Mouse (Mus musculus): ENCODE measurements around the gene Eps15.
A peak's percentile ranks its signal among the peaks of the same experiment; 100 is the strongest.
"Not testable (repeated sequence)": the region's sequence is repeated elsewhere in the genome, so short reads cannot be mapped to it uniquely, and the experiment has no call there.

The Eps15 gene

DNA sequence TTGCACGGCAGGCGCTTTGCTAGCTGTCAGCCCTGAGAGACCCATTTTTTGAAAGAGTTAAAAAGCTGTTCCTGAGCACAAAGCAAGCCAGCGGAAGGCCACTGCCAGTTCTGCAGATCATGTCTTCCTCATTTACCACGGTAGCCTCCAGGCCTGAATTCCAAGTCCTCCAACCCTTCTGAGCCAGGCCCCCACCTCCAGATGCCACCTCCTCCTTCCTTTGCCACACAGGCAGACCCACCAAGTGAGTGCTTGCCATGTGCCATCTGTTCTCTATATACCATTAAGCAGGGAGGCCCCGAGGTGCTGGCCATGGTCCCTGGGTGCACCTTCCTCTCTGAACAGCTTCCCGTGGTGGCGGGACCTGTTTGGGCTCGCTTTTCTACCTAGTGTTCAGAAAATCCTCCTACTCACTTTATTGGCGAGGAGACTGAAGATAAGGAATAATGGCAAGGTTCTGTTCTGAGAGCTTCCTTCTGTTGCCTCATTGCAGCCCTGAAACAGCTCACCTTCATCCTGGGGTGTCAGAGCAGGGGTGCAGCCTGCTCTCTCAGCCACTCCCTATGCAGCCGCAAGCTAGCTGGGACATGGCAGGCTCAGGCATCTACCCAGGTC, 120.4 kb downstream of the Eps15 start:
- no peak for DNase-seq (ENCODE audit: low read depth, low spot score)

DNA sequence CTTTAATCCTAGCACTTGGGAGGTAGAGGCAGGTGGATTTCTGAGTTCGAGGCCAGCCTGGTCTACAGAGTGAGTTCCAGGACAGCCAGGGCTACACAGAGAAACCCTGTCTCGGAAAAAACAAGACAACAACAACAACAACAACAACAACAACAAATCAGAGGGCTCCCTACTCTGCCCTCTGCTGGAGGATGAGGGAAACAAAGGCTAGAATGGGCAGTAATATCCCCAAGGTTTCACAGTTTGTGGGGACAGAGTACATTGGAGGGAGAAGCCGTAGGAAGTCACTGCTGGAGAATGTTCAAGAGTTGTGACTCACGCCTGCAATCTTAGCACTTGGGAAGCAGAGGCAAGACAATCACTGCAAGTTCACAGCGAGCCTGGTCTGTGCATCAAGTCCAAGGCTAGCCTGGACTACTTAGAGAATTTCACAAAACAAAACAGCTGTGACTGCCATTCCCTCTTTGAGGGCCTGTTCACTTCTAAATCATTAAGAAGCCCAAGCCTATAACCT, 121.2 kb downstream of the Eps15 start:
- no peak for DNase-seq (ENCODE audit: low read depth, low spot score)

DNA sequence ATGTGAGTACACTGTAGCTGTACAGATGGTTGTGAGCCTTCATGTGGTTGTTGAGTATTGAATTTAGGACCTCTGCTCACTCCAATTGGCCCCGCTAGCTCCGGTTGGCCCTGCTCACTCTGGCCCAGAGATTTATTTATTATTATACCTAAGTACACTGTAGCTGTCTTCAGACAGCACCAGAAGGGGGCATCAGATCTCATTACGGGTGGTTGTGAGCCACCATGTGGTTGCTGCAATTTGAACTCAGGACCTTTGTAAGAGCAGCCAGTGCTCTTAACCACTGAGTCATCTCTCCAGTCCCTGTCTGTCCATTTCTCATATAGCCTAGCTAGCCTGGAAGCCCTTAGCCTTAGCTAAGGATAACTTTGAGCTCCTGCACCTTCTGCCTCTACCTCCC, 124.8 kb downstream of the Eps15 start:
- not testable (repeated sequence) for DNase-seq (ENCODE audit: low read depth, low spot score)

DNA sequence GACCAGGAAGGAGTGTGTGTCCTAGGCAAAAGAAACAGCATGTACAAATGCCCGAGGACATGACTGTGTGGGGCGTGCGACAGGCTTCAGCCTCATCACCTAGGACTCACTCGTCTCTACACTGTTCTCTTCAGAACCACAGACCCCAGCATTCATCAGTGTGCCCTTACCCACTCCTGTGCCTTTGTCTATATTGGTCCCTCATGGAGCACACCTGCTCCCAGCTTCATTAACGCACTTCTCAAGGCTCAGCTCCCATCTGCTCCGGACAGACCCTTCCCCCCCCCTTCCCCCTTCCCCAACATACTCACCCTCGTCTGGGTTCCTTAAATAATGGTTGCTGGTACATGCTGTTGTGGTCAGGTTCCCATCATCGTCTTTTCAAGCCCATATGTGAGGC, 125.3 kb downstream of the Eps15 start:
- no peak for DNase-seq (ENCODE audit: low read depth, low spot score)

DNA sequence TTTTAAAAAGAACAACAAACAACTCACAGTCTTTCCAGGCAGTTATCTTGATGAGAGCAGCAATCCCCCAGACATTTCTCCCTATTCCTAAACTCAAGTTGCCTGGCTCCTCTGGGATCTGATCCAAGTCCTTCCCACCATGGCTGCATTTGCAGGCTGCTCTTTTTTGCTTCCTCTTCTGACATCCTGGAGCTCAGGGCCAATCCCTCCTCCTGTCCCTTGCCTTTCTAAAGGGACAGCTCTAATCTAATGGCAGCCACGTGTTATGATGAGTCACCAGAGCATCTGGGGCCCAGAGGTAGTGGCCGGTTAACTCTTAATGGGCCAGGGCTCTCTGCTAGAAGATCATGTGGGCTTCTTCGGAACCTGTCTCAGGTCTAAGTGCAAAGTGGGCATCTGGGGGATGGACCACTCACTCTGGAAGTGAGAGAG, 126.0 kb downstream of the Eps15 start:
- no peak for DNase-seq (ENCODE audit: low read depth, low spot score)

DNA sequence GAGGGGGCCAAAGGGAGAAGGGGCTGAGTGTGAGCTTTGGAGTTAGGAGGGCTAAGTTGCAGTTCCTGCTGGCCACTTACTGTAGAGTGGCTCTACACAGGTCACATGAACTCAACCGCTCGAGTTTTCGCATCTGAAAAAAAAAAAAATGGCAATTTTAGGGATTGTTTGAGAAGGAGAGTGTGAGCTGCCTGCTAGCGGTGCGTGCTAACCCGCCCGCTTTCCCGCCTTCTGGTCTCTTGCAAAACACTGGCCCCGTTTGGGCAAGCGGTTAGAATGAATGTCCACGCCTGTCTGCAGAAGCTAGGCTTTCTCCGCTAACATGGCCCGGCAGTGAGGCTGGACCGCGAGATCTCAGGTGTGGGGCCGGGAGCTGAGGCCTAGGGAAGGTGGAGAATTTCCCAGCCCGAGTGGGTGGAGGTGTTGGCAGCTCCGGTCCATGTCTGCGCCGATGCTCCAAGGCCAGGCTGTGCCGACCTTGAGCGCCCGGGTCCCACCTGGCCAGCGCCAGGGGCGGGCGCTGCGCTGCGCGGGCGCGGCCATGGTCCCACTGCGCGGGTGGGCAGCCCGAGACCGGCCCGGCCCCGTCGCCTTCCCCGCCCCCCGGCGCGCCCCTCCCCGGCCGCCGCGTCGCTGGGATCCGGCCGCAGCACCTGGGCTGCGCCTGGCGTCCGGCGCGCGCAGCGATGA, 126.6 kb downstream of the Eps15 start, which contains the start of gene Ttc39a:
TSS of gene Ttc39a (plus strand) at position 138 of the 690 bp plus-strand sequence.
- no peak for DNase-seq (ENCODE audit: low read depth, low spot score)

DNA sequence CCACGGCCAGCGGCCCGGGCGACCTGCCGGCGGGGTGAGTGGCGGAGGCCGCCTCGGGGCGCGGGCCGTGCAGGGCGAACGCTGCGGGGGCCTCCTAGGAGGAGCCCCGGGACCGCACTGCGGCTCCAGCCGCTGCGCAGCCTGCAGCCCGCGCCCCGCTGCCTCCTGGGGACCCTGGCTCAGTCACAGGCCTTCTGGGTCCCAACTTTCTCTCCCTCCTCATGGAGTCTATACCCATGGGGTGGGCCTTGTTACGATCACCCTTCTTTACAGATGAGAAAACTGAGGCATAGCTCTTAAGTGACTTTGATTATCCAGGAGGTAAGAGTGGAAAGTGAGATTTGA, 127.1 kb downstream of the Eps15 start:
- no peak for DNase-seq (ENCODE audit: low read depth, low spot score)

DNA sequence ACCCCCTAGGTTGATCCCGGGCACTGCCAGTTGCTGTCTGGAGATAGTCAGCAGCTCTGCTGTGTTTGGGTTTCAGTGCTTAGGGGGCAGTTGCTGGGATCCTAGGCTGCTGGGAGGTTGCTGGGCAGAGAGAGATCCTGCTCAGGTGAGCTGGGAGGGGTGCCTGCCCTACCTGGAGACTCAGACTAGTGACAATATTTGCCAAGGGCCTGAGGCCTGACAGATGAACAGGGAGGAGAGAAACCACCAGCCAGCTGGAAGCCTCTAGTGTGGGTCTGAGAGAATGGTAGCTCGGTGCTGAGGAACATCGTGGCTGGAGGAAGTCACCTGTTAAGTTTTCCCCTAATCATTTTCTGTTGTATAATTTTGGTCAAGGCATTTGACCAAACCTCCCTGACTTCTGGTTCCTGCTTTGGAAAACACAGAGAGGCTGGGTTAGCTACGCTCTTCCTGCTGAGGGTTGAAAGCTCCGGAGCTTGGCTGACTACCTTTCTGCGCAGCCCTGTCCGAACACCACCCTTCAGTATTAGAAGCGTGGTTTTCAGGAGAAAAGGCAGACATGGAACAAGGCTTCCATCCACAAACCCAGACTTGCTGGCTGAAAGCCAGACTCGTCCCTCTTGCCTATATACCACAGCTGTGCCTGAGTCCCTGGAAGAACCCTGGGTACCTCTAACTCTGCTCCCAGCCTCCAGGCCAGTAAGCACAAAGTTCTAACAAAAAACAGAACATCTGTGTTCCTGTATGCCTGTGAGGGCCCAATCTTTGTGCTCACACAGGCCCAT, 127.8 kb downstream of the Eps15 start:
- no peak for DNase-seq (ENCODE audit: low read depth, low spot score)

DNA sequence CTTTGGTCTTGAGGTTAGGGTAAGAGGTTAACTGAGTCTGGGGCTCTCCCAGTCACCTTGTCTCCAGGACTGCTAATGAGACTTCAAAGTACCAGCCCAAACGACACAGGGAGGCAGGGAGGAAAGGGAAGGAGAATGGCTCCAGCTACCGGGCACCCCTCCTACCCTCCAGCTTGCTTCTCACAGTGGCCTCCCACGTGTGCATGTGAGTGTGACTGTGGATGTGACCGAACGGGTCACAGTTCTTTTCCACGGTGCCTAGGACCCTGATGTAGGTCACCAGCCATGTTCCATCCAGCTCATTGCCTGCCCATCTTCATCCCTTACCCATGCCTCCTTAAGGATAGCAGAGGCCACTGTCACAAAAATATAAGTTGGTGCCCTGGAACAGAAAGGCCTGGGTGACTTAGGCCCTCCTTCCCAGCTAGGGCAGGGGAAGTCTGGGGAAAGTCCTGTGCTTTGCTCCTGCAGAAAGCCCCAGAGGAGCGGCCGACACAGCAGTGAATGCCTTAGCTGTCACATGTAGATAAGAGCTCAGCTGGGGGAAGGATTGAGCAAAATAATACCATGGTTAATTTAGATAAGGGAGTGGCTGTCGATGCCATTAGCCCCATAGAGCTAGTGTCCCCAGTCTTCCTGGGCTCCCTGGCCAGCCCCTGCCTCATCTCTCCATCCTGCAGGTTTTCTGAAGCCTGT, 130.8 kb downstream of the Eps15 start:
- DNase-seq (ENCODE audit: low read depth, low spot score), result no peak

DNA sequence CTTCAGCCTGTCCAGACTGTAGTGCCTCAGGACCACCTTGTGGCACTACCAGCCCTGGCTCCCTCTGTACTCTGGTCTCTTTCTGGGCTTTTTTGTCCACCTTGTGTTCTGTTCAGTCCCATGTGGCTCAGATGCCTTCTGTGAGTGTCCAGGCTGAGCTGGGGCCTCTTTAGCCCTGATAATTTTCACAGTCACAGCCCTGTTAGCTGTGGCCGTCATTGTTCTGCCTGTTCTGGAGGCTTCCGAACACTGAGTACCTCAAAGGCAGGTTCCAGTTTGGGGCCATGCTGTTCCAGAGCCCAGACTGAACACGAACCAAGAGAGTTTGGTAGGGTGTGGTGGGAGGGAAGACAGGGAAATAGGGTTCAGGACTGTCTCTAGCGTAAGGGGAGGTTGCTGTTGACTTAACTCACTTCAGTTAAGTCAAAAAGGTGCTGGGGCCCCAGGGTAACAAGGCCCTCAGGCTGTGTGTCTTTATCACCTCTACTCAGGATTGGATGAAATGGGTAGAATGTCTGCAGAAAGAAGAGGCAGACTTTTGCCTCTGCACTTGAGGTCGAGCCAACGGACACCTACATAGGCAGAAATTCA, 131.4 kb downstream of the Eps15 start:
- DNase-seq (ENCODE audit: low read depth, low spot score), result no peak

DNA sequence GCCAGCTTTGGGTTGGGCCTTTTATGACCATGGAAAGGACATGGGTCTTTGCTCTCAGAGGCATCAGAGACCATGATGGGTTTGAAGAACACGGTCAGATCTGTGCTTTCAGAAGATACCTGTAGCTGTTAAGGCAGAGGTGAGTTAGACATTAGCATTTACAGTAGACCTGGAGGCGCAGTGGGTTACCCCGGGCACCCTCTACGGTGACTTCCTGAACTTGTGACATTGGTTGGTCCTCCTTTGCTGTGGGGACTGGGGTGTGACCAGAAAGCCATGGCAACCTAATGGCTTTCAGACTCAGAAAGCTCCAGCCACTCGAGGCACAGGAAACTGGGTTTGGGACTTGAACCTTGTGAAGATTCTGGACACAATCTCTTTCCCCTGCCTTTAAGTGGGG, 132.2 kb downstream of the Eps15 start:
- DNase-seq (ENCODE audit: low read depth, low spot score), result no peak

DNA sequence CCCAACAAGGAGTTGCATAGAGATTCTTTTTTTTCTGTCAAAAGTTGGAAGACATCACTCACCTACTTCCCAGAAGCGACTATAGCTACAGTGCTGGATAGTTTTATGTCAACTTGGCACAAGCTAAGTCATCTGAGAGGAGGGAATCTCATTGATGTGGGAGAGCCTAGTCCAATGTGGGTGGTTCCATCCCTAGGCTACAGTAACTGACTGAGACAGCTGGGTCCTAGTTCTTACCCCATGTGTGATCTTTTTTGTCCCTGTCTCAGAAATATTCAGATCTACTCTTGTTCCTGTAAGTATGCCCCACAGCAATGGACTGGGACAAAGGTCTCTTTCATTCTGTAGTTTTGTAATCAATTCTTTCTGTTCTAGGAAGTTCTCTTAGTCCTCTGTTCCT, 137.9 kb downstream of the Eps15 start:
- no peak for DNase-seq (ENCODE audit: low read depth, low spot score)

DNA sequence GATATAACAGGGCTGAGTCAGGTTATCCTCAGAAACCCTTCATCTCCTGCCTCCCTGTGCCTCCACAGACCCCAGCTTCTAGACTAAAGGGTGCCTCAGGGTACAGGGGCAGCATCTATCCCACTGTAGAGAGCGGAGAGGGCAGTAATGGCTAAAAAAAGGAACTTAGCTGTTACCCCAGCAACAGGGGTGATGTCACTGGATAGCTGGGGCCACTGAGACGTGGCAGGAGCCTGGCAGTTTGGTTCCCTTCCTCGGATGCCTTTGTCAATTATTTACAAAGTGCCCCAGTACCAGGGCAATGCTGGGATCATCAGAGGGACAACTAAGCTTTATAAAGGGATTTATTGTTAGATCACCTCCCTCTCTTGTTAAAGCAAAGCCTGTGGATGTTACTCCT, 138.9 kb downstream of the Eps15 start:
- no peak for DNase-seq (ENCODE audit: low read depth, low spot score)

DNA sequence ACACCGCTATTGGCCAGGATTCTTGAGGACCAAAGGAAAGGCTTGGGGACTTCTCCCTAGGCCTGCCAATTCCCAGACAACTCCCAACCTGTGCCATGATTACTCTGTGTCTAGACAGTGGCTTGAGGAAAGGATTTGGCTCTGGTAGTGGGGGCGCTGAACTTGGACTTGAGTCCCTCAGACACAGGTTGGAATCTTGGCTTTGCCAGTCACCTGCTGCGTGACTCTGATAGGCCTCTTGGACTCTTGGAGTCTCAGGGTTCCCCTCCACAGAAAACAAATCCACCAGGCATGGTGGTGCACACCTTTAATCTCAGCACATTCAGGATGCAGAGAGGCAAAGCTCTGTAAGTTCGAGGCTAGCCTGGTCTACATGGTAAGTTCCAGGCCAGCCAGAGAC, 139.5 kb downstream of the Eps15 start:
- DNase-seq (ENCODE audit: low read depth, low spot score), result no peak

DNA sequence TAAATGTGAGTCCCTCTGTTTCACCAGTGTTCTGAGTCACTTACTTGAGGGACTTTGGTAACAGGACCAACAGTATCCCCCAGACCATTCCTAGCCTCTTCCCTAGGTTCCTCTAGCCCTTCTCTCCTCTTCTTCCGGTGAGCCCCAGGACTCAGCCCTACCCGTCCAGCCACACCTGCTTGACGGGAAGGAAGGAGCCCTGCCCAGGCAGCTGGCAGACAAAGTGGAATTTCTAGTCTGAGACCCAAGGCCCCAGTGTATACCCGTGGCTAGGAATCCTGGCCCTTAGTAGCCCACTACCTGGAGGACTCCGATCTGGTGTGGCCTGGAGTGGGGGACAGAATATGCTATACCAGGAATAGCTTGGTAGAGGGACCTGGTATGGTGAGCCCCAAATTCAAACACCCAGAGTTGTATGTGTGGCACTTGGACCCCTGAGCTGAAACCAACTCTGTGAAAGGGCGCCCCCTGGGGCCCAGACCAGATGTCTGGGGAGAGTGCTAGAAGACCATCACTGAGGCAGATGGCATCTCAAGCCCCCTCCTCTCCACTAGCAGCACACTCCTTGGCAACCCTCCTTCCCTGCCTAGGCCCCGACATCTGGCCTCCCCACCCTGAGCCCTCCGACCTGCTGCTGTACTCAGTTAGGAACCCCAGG, 140.2 kb downstream of the Eps15 start:
- no peak for DNase-seq (ENCODE audit: low read depth, low spot score)

DNA sequence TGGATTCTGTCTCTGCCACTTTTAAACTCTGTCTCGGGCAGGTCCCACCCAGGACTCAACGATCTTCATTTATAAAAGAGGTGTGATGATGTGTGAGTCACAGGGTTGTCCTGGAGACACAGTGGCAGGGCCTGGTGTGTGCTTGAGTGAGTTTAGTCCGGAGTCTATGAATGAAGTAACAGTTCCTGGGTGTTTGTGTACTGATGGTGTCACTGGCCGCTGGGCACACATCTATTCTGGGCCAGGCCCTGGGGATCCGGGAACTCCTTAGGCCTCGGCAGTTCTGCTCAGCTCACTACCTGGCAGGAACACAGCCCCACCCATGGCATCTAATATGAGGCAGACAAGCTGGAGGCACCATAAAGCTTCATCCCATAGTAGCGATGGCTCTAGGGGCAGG, 141.5 kb downstream of the Eps15 start:
- DNase-seq (ENCODE audit: low read depth, low spot score), result no peak

DNA sequence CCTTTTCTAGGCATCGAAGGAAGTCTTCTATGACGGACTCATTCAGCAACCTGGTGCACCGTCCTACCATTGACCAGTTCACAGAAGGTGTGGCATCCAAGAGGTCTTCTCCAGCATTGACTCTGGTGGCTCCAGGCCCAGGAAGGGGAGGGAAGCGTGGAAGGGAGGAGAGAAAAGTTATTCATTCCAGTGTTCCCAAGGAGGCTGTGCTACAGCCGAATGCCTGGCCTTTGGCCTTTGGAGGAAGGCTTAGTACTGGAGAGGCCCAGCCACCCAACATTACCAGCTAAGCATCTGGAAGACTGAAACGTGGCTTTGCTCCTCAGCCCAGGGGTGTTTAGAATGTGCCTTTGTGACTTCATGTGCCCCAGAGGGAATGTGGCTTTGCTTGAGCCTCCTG, 142.4 kb downstream of the Eps15 start:
- DNase-seq (ENCODE audit: low read depth, low spot score), result no peak

DNA sequence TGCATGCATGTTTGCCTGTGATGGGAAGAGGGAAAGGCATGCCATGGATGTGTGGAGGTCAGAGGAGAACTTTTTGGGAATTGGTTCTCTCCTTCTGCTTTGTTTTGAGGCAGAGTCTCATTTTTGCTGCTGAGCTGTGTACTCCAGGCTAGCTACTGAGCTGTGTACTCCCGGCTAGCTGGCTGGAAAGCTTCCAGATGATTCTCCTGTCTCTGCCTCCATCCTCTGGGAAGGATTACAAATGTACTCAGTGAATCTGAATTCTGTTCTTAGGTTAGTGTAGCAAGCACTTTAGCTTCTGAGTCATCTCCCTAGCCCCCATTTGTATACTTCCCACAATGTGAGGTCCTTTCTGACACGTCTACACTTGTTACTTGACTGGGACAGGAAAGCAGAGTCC, 143.4 kb downstream of the Eps15 start:
- no peak for DNase-seq (ENCODE audit: low read depth, low spot score)

DNA sequence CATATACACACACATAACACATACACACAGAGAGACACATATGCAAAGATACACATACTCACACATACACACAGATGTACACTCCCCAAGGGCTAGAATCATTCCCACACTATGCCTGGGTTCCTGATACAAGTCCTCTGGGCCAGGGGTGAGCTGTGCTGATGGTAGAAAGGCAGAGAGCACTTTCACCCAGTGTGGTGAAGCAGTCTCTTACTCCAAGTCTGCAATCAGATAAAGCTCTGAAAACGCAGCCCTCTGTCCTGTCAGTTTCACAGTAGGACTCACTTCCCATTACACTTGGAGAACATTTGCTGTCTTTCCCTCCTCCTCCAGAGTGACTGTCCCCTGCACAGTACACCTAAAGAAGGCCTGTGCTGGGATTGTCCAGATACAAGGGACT, 147.0 kb downstream of the Eps15 start:
- DNase-seq (ENCODE audit: low read depth, low spot score), result no peak

DNA sequence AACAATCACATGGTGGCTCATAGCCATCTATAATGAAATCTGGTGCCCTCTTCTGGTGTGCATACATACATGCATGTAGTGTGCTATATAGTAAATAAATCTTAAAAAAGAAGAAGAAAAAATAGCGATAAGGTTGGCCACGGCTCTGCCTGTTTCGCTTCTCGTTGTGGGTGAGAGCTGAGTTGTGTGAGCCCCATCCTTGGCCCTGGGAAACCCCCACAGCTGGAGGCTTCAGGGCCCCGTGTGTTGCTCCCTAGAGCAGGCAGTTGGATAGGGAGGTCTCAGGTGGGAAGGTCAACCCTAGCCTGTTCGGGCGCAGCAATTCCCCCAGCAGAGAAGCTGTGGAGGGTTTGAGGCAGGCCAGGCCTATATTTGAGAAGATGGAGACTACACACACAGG, 150.2 kb downstream of the Eps15 start:
- DNase-seq (ENCODE audit: low read depth, low spot score), result no peak

DNA sequence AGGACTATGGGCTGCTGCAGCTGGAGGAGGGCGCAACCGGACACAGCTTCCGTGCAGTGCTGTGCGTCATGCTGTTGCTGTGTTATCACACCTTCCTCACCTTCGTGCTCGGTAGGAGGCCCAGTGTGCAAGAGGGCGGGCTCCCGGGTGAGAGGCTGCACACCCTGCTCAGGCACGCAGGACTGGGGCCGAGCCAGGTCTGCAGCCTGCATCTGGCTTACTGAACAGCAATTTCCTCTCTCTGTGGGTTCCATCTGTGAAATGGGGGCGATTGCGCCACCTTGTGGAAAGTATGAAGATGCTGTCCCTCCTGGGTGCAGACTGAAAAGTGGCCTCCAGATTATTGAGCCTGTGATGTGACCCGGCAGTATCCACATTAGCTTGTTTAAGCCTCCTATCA, 150.8 kb downstream of the Eps15 start:
- DNase-seq (ENCODE audit: low read depth, low spot score), result peak; percentile 55
